Mouse (Mus musculus): ENCODE results near the gene Actc1.

DNA sequence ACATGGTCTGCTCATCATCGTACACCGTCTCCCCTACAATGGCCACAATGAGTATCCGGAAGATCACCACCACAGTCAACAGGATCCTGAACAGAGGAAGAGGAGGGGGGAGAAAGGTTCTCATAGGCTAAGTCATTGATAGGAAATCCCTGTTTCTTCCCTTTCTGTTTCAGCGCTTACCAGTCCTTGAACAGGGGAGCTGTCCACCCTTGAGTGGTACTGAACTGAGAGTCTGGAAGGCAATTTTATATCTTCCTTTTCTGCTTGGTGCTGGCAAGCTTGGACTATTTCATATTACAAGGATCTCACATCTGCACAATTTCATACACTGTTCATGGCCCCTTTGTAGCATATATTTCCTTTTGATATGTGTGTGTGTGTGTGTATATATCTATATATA lies 41.5 kb downstream of the Actc1 start:
- TF ChIP-seq POLR2A (IDR thresholded peaks at IDR 0.05; ENCODE audit: borderline replicate concordance, low read depth, low read length) (no peak), CTCF (IDR thresholded peaks at IDR 0.05; ENCODE audit: low read depth, low read length) (no peak)

All from bone marrow macrophage, adult 2 months (primary cell).